Mouse (Mus musculus) liver, embryonic 11.5 days (tissue): ENCODE data around the gene Cebpg. TPM values are rescaled to one million over a fixed set of nuclear protein-coding genes. Genes with fewer than 3 reads are reported as not detected.
A peak's percentile ranks its signal among the peaks of the same experiment; 100 is the strongest.

Experiments
- ATAC-seq: fragments of 200-750 bp; cut with Nextera tagmentation; replicated peaks from 2 replicates; pipeline ENCODE4 v1.8.0; 2017; ENCODE audit warnings: moderate number of reproducible peaks, mild to moderate bottlenecking, moderate TSS enrichment, moderate library complexity; ENCODE audit not compliant: low FRiP score
- DNase-seq: peaks from one replicate; pipeline ENCODE4 v3.0.0-alpha.2; 2017; ENCODE audit warnings: low spot score
- H3K27ac ChIP-seq: fragments of 300-500 bp; sonication (generic); 2 replicates; pipeline ENCODE4 v1.5.1; 2014; ENCODE audit warnings: mild to moderate bottlenecking, low read depth, low read length, control low read depth
- H3K27me3 ChIP-seq: fragments of 300-500 bp; sonication (generic); replicated peaks from 2 replicates; pipeline ENCODE4 v1.6.1; 2014; ENCODE audit warnings: low read length, mixed read lengths; ENCODE audit not compliant: control insufficient read depth, insufficient read depth
- H3K36me3 ChIP-seq: fragments of 300-500 bp; sonication (generic); 2 replicates; pipeline ENCODE4 v1.6.1; 2014; ENCODE audit warnings: mild to moderate bottlenecking, low read length, moderate library complexity, mixed read lengths; ENCODE audit not compliant: control insufficient read depth, insufficient read depth
- H3K4me1 ChIP-seq: fragments of 300-500 bp; sonication (generic); replicated peaks from 2 replicates; pipeline ENCODE4 v1.6.1; 2014; ENCODE audit warnings: low read length, mixed read lengths; ENCODE audit not compliant: control insufficient read depth, insufficient read depth
- H3K4me2 ChIP-seq: fragments of 300-500 bp; sonication (generic); 2 replicates; pipeline ENCODE4 v1.6.1; 2014; ENCODE audit warnings: mild to moderate bottlenecking, control low read depth, moderate library complexity
- H3K4me3 ChIP-seq: fragments of 300-500 bp; sonication (generic); 2 replicates; pipeline ENCODE4 v1.5.1; 2014; ENCODE audit warnings: low read depth, low read length, control low read depth
- H3K9ac ChIP-seq: fragments of 300-500 bp; sonication (generic); 2 replicates; pipeline ENCODE4 v1.6.1; 2014; ENCODE audit warnings: low read depth, low read length, control low read depth
- H3K9me3 ChIP-seq: fragments of 300-500 bp; sonication (generic); 2 replicates; pipeline ENCODE4 v1.6.1; 2016; ENCODE audit warnings: low read length, inconsistent platforms, mixed read lengths; ENCODE audit not compliant: control insufficient read depth
- WGBS: fragments of 180-500 bp; shearing (Covaris S2); extraction: QIAGEN DNeasy Blood & Tissue Kit; methylation state at CpG from one replicate; pipeline ENCODE4 v1.1.7; 2014; 5-methylcytosine and 5-hydroxymethylcytosine counted together
- polyA plus RNA-seq: library from polyadenylated mRNA; unstranded; fragments of >200 nt; fragmentation: Nextera tagmentation; extraction: Ambion mirVana; gene quantifications from 2 replicates; pipeline ENCODE4 v1.2.1, GENCODE M21; 2014

Cebpg gene
- polyA plus RNA-seq, 1 experiment from 2014 or later: 26.2 TPM

DNA sequence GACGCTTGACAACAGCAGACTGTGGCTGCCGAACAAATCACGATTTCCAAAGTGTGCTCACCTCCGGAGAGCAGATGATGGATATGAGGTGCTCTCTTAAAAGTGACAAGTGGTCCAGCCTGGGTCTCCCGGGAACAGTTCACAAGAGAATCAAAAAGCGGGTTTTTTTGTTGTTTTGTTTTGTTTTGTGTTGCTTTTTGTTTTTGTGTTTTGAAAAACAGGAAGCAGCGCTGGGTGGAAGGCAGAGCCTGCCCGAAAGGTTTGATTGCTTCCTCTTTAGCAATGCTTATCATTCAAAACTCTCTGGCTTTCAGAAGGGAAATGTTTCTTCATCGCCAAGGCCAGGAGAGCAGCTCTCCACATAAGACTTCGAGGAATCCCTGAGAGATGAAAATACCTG, 626 bp upstream of the Cebpg start:
- ATAC-seq (no peak), DNase-seq (no peak)
- Histone ChIP-seq H3K27me3 (no peaks in the 10 kb centered on the region), H3K4me2 (peak overlapping the region; percentile 94), H3K36me3 (no peaks in the 10 kb centered on the region), H3K27ac (peak overlapping the region; percentile 87), H3K9me3 (no peaks in the 10 kb centered on the region; the same call in 1 of the 2 replicates), H3K4me3 (peak overlapping the region; percentile 99), H3K9ac (peak overlapping the region; percentile 64), H3K4me1 (peaks cover 23% of the 10 kb centered on the region)
- 6% methylated on average over 10 of the region's 10 CpGs for WGBS

DNA sequence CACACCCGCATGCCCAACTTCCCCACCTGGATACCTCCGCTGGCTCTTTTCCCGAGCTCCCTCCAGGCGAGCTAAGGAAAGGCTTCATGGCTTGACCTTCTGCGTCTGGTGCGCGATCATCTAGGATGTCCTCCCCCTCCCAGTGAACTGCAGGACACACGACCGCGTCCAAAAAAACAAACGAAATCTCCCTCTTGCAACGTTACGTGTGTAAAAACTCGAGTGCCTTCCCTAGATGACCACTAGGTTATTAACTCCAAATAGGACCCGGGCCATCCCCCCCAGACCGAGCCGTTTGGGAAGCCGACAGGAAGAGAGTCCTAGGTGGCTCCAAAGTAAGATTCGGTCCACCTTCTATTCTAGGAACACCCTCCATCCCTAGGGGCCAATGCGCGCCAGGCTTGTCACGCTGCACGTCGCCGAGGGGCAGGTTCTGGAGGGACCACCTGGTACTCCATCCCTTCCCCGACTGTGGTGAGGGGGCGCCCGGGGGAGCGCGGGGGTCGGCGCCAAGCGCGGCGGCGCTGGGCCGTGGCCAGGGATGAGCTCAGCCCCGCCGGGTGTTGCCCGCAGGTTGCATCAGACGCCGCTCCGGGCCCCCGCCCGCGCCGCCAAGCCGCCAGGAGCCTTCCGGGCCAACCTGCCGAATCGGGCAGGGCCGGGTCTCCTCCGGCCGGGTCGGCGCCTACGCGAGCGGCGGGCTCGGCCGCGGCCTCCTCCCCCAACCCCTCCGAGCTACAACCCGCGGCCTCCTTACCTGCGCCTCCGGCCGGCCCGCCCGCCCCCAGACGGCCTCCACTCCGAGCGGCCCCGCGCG, 546 bp downstream of the Cebpg start:
- Histone ChIP-seq H3K9ac (peak overlapping the region; percentile 93), H3K4me2 (peak overlapping the region; percentile 94), H3K27ac (peak overlapping the region; percentile 87), H3K4me1 (peaks cover 23% of the 10 kb centered on the region), H3K36me3 (peaks cover under 1% of the 10 kb centered on the region; the same call in 1 of the 2 replicates), H3K27me3 (no peaks in the 10 kb centered on the region), H3K9me3 (no peaks in the 10 kb centered on the region; the same call in 1 of the 2 replicates), H3K4me3 (peak overlapping the region; percentile 99)
- under 1% methylated on average over 69 of the region's 77 CpGs for WGBS
- DNase-seq: peak; percentile 64
- peak; percentile 77 for ATAC-seq

DNA sequence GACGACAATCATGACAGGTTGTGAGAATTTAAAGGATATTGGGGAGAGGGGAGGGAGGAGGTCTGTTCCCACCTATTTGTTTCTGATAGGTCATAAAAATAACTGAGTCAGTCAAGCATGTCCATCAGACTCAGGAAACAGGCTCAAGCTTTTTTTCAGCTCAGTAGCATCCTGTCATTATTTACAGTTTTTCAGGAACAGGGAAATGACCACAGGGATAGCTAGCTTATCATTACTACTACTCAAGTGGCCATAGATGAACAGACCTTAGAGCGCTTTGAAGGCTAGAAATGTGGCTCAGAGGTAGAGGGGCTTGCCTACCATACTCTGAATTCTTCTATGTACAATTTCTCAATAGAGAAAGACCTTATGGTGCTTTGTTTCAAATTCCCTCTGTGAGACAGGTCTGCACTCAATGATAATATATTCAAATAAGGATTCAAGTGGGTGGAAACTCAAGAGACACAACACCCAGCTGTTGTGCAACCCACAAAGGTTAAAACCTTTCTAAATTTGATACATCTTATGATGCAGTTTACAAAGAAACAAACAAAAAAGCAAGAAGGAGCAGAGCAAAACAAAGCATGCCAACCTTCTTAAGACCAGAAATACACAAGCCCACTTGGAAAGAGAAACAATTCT, 1.3 kb downstream of the Cebpg start:
- Histone ChIP-seq H3K9me3 (no peaks in the 10 kb centered on the region; the same call in 1 of the 2 replicates), H3K4me2 (peak overlapping the region; percentile 94), H3K4me3 (peak overlapping the region; percentile 99), H3K9ac (peak overlapping the region; percentile 93), H3K4me1 (peaks cover 23% of the 10 kb centered on the region), H3K36me3 (peaks cover 8% of the 10 kb centered on the region; the same call in 1 of the 2 replicates), H3K27ac (peak overlapping the region; percentile 87; the same call in 1 of the 2 replicates), H3K27me3 (no peaks in the 10 kb centered on the region)
- no peak for DNase-seq
- no peak for ATAC-seq
- 52% methylated on average over 2 of the region's 2 CpGs for WGBS

DNA sequence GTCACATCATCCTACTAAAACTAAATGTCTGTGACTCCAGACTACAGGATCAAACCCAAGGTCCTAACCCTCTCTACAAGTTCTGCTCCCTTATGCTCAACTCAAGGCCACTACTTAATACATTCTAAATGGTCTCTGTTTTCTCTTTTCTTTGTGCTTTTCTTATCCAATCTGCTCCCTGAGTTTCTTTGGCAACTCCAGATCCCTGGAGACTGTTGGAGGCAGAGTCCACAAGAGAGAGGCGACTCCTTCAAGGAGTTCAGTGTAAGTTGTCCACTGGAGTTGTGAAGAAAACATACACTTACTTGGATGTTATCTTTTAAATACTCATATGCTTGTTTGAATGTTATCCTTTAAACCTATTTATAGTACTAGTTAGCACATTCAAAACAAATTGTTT, 2.1 kb downstream of the Cebpg start:
- ATAC-seq: no peak
- WGBS: 95% methylated on average over 1 of the region's 1 CpGs

DNA sequence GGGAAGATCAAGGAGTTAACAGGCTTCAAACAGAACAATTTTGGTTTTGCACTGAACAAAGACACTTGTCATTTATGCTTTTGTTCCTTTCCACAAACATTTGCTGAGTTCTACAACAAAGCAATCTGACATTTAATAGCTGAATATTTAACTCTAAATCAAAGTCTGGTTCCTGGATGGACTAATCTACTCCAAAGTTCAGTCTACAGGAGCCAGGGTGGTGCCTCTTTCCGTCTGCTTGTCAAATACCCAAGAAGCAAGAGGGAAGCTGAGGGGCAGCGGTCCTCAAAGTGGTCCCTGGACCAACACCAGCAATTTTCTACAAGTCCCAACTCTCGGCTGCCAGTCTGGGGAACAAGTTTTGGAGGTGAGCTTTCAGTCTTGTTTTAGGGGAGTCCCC, 3.2 kb downstream of the Cebpg start:
- 90% methylated on average over 3 of the region's 3 CpGs for WGBS
- H3K9ac ChIP-seq: no peak overlapping the region

More for the DNA sequence above, 2.1 kb downstream of the Cebpg start:
- no peak overlapping the region for H3K9ac ChIP-seq
- no peak overlapping the region for H3K4me2 ChIP-seq
- no peaks in the 10 kb centered on the region for H3K9me3 ChIP-seq
- H3K4me3 ChIP-seq: peak overlapping the region; percentile 99; the same call in 1 of the 2 replicates
- DNase-seq: no peak
- H3K27ac ChIP-seq: no peak overlapping the region
- H3K4me1 ChIP-seq: peaks cover 23% of the 10 kb centered on the region
- H3K27me3 ChIP-seq: no peaks in the 10 kb centered on the region
- peaks cover 10% of the 10 kb centered on the region; the same call in 1 of the 2 replicates for H3K36me3 ChIP-seq

DNA sequence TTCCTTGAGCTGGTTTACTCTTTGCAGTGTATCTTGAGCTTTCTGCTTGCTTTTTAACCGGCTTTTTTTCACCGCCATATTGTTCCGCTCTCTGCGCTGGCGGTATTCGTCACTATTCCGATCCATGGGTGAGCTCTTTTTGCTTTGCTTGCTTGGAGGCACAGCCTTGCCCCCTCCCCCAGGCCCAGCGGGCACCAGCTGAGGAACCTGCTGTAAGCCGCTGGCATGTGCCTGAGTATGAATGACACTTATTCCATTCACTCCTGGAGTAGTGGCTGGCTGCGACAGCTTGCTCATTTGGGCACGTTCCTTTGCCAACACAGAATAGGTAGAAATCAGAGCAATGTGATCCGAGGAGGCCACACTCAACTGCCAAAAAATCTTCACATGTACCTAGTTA, 5.8 kb downstream of the Cebpg start:
- H3K27me3 ChIP-seq: no peaks in the 10 kb centered on the region
- H3K4me3 ChIP-seq: no peak overlapping the region
- H3K9ac ChIP-seq: no peak overlapping the region
- H3K9me3 ChIP-seq: no peaks in the 10 kb centered on the region
- ATAC-seq: no peak
- H3K36me3 ChIP-seq: peaks cover 13% of the 10 kb centered on the region; the same call in 1 of the 2 replicates
- H3K27ac ChIP-seq: no peak overlapping the region
- H3K4me1 ChIP-seq: peaks cover 16% of the 10 kb centered on the region
- H3K4me2 ChIP-seq: no peak overlapping the region
- DNase-seq: no peak
- 94% methylated on average over 12 of the region's 12 CpGs for WGBS

More for the DNA sequence above, 3.2 kb downstream of the Cebpg start:
- peaks cover 13% of the 10 kb centered on the region; the same call in 1 of the 2 replicates for H3K36me3 ChIP-seq
- ATAC-seq (no peak), DNase-seq (no peak)
- H3K4me1 ChIP-seq: peaks cover 23% of the 10 kb centered on the region
- H3K27ac ChIP-seq: no peak overlapping the region
- H3K9me3 ChIP-seq: no peaks in the 10 kb centered on the region
- H3K27me3 ChIP-seq: no peaks in the 10 kb centered on the region
- no peak overlapping the region for H3K4me3 ChIP-seq
- no peak overlapping the region for H3K4me2 ChIP-seq

DNA sequence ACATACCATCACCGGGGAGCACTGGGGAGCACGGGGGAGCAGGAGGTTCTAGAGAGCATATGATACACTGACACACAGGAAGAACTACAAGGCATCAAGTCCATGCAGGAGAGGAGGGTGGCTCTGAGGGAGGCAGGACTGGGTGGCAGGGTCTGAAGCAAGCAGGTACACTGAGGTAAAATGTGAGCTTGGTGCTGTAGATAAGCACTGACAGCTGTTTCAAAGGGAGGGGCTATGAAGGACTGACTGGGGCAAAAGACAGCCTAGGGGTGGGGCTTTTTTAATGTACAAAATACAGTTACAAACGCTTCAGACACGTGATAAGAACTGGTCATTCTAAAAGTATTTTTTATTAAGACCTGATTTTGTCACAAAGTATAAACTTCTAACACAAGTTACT, 10.3 kb downstream of the Cebpg start:
- Histone ChIP-seq H3K4me1 (no peaks in the 10 kb centered on the region), H3K4me3 (no peak overlapping the region), H3K27ac (no peak overlapping the region), H3K9me3 (no peaks in the 10 kb centered on the region), H3K36me3 (peaks cover 30% of the 10 kb centered on the region), H3K27me3 (no peaks in the 10 kb centered on the region), H3K9ac (no peak overlapping the region), H3K4me2 (no peak overlapping the region)
- DNase-seq (no peak), ATAC-seq (peak; percentile 44; the same call in 1 of the 2 replicates)
- 80% methylated on average over 4 of the region's 4 CpGs for WGBS

DNA sequence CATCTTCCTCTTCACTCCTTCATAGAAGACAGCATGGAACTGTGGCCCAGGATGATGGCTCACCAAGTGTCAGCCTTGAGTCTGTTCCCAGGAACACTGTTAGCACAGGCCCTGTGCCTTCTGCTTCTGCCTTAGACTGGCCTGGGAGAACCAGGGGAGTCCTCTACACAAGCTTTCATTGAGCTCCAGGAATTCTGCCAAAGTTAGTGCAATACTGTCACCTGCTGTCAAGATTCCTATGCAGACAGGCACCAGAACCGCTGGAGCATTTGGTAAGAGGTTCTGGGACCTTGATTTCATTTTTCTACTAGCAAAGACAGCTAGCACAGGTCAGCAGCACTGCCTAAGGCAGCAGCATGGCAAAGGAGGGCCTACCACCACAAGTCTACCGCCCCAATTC, 11.7 kb downstream of the Cebpg start:
- no peak for ATAC-seq
- Histone ChIP-seq H3K27me3 (no peaks in the 10 kb centered on the region), H3K27ac (no peak overlapping the region), H3K4me1 (no peaks in the 10 kb centered on the region), H3K36me3 (peaks cover 19% of the 10 kb centered on the region), H3K4me3 (no peak overlapping the region), H3K4me2 (no peak overlapping the region), H3K9ac (no peak overlapping the region), H3K9me3 (no peaks in the 10 kb centered on the region)
- DNase-seq: no peak
- WGBS: 87% methylated on average over 2 of the region's 2 CpGs
